9 mouse cellular contexts compared by ENCODE assay signal in the genomic region with DNA sequence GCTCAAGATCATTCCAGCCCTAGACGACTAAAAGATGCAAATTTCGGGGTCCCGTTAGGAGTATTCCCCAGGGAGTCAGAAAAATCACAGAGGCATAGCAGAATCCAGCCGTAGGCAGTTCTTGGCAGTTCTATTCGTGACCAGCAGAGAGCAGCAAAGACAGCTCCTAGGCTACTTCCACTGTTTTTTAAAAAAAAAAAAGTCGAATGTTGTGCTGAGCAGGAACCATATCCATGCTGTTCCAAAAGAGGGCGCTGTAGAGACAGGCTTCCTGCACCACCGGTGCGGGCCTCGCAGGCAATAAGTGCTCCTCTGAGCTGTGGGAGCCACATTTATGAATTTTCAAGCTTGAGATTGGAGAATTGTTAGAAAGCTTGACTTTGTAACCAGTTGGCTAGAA. TPM values are rescaled to one million over a fixed set of nuclear protein-coding genes. Genes with fewer than 3 reads are reported as not detected.
A peak's percentile ranks its signal among the peaks of the same experiment; 100 is the strongest.
DNase-seq lines count a peak whose midpoint lies in the region; ATAC-seq and TF ChIP-seq lines count a peak whose summit lies in the region.
"Had no signal": no experiment of that assay in that cellular context is flagged by ENCODE, and none has a peak within 500 bp of the region (broad histone marks: within the 10 kb centered on the region; RNA-seq: fewer than 3 reads in every experiment).

No protein-coding gene starts in this region.

- no peaks in the 10 kb centered on the region for H3K4me1 ChIP-seq in lung, postnatal 0 days (ENCODE audit: insufficient read depth, low read depth, low read length)
- H3K4me1 ChIP-seq: hindbrain, embryonic 15.5 days had no signal

- H3K36me3 ChIP-seq in lung, postnatal 0 days (ENCODE audit: insufficient read depth, low read length), result no peaks in the 10 kb centered on the region
- H3K36me3 ChIP-seq: hindbrain, embryonic 15.5 days had no signal

- DNase-seq in B cell, adult 2 months, result peak; percentile 83 to 84
- DNase-seq in Muller cell, postnatal 12 days (ENCODE audit: inconsistent ontology term), result peak; percentile 47
- peak; percentile 86 for DNase-seq in cerebellum, adult 9-11 months
- DNase-seq in gastrocnemius, postnatal 10 days, result peak; percentile 70
- peak; percentile 81 to 88 for DNase-seq in kidney, postnatal 4 days
- peak; percentile 94 for DNase-seq in lung, postnatal 0 days (ENCODE audit: low spot score)
- DNase-seq in right cerebral cortex, adult 2 months (ENCODE audit: low spot score in 2 of 2), result peak; percentile 87 to 88
- peak; percentile 69 for DNase-seq in urinary bladder, postnatal 25 days (ENCODE audit: low spot score)

- no peak overlapping the region for H3K4me2 ChIP-seq in lung, postnatal 0 days (replicated peaks; ENCODE audit: low read depth, low read length)
- H3K4me2 ChIP-seq: hindbrain, embryonic 15.5 days had no signal

- 3% methylated on average over 10 of the region's 10 CpGs for WGBS in lung, postnatal 0 days

- H3K9ac ChIP-seq in lung, postnatal 0 days (replicated peaks; ENCODE audit: low read depth), result no peak overlapping the region
- H3K9ac ChIP-seq: hindbrain, embryonic 15.5 days had no signal

- TF ChIP-seq EP300 in lung, postnatal 0 days (IDR thresholded peaks at IDR 0.05), result peak; percentile 55

- TF ChIP-seq CTCF in lung, postnatal 0 days (IDR thresholded peaks at IDR 0.05), result peak; percentile 94

- H3K9me3 ChIP-seq in lung, postnatal 0 days (ENCODE audit: low read length), result no peaks in the 10 kb centered on the region
- H3K9me3 ChIP-seq: hindbrain, embryonic 15.5 days had no signal

- no peak overlapping the region for H3K4me3 ChIP-seq in lung, postnatal 0 days (ENCODE audit: low read depth, low read length)
- H3K4me3 ChIP-seq: hindbrain, embryonic 15.5 days had no signal

- H3K27me3 ChIP-seq in lung, postnatal 0 days (replicated peaks; ENCODE audit: insufficient read depth, low read length), result no peaks in the 10 kb centered on the region
- H3K27me3 ChIP-seq: hindbrain, embryonic 15.5 days had no signal

- peak; percentile 74 for ATAC-seq in lung, postnatal 0 days

- no peak overlapping the region for H3K27ac ChIP-seq in lung, postnatal 0 days (ENCODE audit: low read length)
- H3K27ac ChIP-seq: hindbrain, embryonic 15.5 days had no signal

RNA-seq across cellular contexts. Expression of a gene that starts 1.3 kb away (rescaled TPM):
- 10 to 100 TPM; 14.5 to 14.9 TPM for total RNA-seq in gastrocnemius, postnatal 10 days (2021)
- 13.1 and 13.3 TPM in 2 replicates for polyA plus RNA-seq in lung, postnatal 0 days (2015; fragmentation: Nextera tagmentation; extraction: Ambion mirVana)

RNA-seq across cellular contexts. Expression of a gene that starts 16.1 kb away (rescaled TPM):
- under 1 TPM; 0.28 to 0.45 TPM for total RNA-seq in gastrocnemius, postnatal 10 days (2021)
- 0.74 and 1.5 TPM in 2 replicates for polyA plus RNA-seq in lung, postnatal 0 days (2015; fragmentation: Nextera tagmentation; extraction: Ambion mirVana)

RNA-seq across cellular contexts. Expression of a gene that starts 50.8 kb away (rescaled TPM):
- total RNA-seq in gastrocnemius, postnatal 10 days (2021), result not detected
- not detected in 2 replicates for polyA plus RNA-seq in lung, postnatal 0 days (2015; fragmentation: Nextera tagmentation; extraction: Ambion mirVana)
- polyA plus RNA-seq: hindbrain, embryonic 15.5 days had no signal

RNA-seq across cellular contexts. Expression of a gene that starts 53.0 kb away (rescaled TPM):
- total RNA-seq in gastrocnemius, postnatal 10 days (2021), result 1 to 10 TPM; 4.1 to 4.2 TPM
- 7.3 and 7.4 TPM in 2 replicates for polyA plus RNA-seq in lung, postnatal 0 days (2015; fragmentation: Nextera tagmentation; extraction: Ambion mirVana)
